Mouse (Mus musculus) heart, embryonic 12.5 days (tissue): ENCODE results near the gene Dhdds. TPM values are rescaled to one million over a fixed set of nuclear protein-coding genes. Genes with fewer than 3 reads are reported as not detected.
A peak's percentile ranks its signal among the peaks of the same experiment; 100 is the strongest.

ENCODE experiments used
- ATAC-seq: fragments of 200-750 bp; cut with Nextera tagmentation; 2 replicates; pipeline ENCODE4 v1.8.0; 2017; ENCODE audit warnings: moderate TSS enrichment, moderate library complexity; ENCODE audit not compliant: insufficient number of reproducible peaks, low FRiP score
- H3K27ac ChIP-seq: fragments of 300-500 bp; sonication (generic); 2 replicates; pipeline ENCODE4 v1.5.1; 2016; ENCODE audit warnings: mild to moderate bottlenecking, moderate library complexity; ENCODE audit not compliant: poor library complexity, severe bottlenecking
- H3K27me3 ChIP-seq: fragments of 300-500 bp; sonication (generic); replicated peaks from 2 replicates; pipeline ENCODE4 v1.6.1; 2016; ENCODE audit warnings: mild to moderate bottlenecking, moderate library complexity
- H3K36me3 ChIP-seq: fragments of 300-500 bp; sonication (generic); 2 replicates; pipeline ENCODE4 v1.6.1; 2016; ENCODE audit warnings: mild to moderate bottlenecking, moderate library complexity
- H3K4me1 ChIP-seq: fragments of 300-500 bp; sonication (generic); replicated peaks from 2 replicates; pipeline ENCODE4 v1.6.1; 2016; ENCODE audit warnings: mild to moderate bottlenecking
- H3K4me2 ChIP-seq: fragments of 300-500 bp; sonication (generic); 2 replicates; pipeline ENCODE4 v1.6.1; 2016; ENCODE audit warnings: mild to moderate bottlenecking, moderate library complexity
- H3K4me3 ChIP-seq: fragments of 300-500 bp; sonication (generic); 2 replicates; pipeline ENCODE4 v1.5.1; 2016; ENCODE audit warnings: mild to moderate bottlenecking
- H3K9ac ChIP-seq: fragments of 300-500 bp; sonication (generic); 2 replicates; pipeline ENCODE4 v1.6.1; 2016; ENCODE audit warnings: mild to moderate bottlenecking, moderate library complexity
- H3K9me3 ChIP-seq: fragments of 300-500 bp; sonication (generic); replicated peaks from 2 replicates; pipeline ENCODE4 v1.6.1; 2016; ENCODE audit warnings: mild to moderate bottlenecking, moderate library complexity
- WGBS: fragments of 180-500 bp; shearing (Covaris S2); methylation state at CpG from one replicate; pipeline ENCODE4 v1.1.7; 2016; 5-methylcytosine and 5-hydroxymethylcytosine counted together
- polyA plus RNA-seq: library from polyadenylated mRNA; unstranded; fragments of >200 nt; fragmentation: Nextera tagmentation; extraction: Ambion mirVana; gene quantifications from 2 replicates; pipeline ENCODE4 v1.2.1, GENCODE M21; 2016

Dhdds gene
- polyA plus RNA-seq, 1 experiment from 2014 or later: 30.5 TPM

DNA sequence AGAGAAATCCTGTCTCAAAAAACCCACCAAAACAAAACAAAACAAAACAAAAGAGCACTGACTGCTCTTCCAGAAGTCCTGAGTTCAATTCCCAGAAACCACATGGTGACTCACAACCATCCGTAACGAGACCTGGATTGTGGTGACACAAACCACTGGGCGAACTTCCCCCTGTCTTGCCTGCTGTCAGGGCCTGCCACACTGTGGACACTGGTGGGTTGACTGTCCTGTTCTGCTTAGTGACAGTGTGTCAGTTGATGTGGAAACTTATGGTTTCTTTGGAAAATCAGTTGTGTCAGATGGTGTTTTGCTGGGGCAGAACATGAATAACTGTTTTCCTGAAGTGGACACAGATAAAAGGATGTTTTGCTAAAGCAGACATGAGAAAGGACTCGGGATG, 58.0 kb downstream of the Dhdds start:
- no peaks in the 10 kb centered on the region for H3K27me3 ChIP-seq
- no peak overlapping the region for H3K9ac ChIP-seq
- no peak overlapping the region for H3K27ac ChIP-seq
- peaks cover 6% of the 10 kb centered on the region for H3K9me3 ChIP-seq
- H3K4me2 ChIP-seq: no peak overlapping the region
- ATAC-seq: no peak
- H3K4me3 ChIP-seq: no peak overlapping the region
- H3K4me1 ChIP-seq: peaks cover 36% of the 10 kb centered on the region
- WGBS: 86% methylated on average over 4 of the region's 4 CpGs
- H3K36me3 ChIP-seq: no peaks in the 10 kb centered on the region

DNA sequence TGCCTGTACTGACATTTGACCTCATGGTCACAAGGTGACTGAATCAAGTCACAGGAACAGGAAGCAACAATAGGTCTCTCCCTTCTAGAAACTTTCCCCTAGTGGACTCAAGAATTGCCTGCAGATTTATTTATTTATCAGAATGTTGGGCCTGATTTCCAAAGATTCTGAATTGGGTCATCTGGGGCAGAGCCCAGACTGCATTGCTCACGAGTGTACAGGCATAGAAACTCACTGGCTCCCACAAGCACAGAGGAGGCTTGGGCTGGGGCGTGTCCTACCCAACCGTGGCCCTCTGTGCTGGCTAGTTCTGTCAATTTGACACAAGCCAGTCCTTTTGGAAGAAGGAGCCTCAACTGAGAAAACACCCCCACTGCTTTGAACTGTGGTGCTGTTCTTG, 59.1 kb downstream of the Dhdds start:
- Histone ChIP-seq H3K27me3 (no peaks in the 10 kb centered on the region), H3K4me2 (no peak overlapping the region; the same call in 1 of the 2 replicates), H3K9me3 (peaks cover 6% of the 10 kb centered on the region), H3K9ac (0 out of 2 replicates have a peak overlapping the region, but pooled peaks have one; percentile 9), H3K36me3 (no peaks in the 10 kb centered on the region), H3K4me1 (peaks cover 36% of the 10 kb centered on the region), H3K27ac (peak overlapping the region; percentile 1; the same call in 1 of the 2 replicates), H3K4me3 (no peak overlapping the region)
- 16% methylated on average over 3 of the region's 3 CpGs for WGBS
- ATAC-seq: 0 out of 2 replicates have a peak, but pooled peaks have one; percentile 29

DNA sequence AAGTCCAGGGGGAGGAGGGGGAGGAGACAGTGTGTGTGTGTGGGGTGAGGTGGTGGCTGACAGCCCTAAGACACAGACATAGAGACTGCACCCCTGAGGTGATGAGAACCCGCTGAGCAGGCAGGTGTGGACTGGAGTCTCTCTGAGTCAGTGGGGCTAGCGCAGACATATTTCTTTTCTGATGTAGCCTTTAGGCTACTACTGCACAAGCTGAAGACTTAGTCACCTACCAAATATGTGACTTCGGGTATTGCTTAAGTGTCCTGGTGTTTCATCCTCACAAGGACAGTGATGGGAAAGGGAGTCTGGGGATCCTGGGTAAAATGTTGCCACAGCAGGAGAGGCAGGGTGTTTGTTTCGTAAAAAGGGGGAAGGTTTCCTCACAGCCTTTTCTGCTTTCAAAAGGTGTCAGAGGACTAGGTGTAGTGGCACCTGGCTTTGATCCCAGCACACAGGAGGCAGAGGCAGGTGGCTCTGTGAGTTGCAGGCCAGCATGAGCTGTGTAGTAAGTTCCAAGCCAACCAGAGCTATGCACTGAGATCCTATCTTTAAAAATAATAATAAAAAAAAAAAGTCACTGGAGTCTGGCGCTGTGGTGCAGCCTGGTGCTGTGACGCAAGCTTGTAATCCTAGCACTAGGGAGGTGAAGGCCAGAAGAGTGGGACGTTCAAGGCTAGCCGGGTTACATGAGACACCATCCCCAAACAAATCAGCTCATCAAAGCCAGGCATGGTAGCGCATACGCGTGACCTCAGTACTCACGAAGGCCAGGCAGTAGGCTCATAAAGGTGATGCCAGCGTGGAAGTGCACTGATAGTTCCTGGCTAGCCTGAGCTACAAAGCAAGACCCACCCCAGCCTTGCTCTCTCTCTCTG, 60.1 kb downstream of the Dhdds start:
- no peak overlapping the region for H3K4me3 ChIP-seq
- peaks cover 2% of the 10 kb centered on the region; the same call in 1 of the 2 replicates for H3K9me3 ChIP-seq
- no peak overlapping the region for H3K27ac ChIP-seq

DNA sequence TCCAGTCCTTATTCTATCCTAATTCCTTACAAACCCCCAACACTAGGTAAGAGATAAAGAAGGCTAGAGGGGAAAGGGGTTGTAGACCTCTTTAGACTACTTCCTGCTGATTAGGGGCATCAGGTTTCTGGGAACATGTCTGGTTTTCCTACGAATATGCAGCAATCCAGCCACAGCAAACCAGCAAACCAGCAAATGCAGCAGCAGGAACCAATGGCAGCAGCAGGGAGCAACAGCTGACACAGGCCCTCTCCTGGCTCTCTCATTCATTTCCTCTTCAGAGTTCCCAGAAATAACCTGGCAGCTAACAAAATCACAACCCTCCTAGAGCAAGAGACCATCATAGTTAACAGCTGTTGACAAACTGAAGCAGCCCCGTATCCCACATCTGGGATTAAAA, 62.6 kb downstream of the Dhdds start:
- Histone ChIP-seq H3K27ac (peak overlapping the region; percentile 40; the same call in 1 of the 2 replicates), H3K4me3 (no peak overlapping the region), H3K9me3 (no peaks in the 10 kb centered on the region), H3K9ac (no peak overlapping the region), H3K27me3 (no peaks in the 10 kb centered on the region), H3K36me3 (no peaks in the 10 kb centered on the region), H3K4me2 (no peak overlapping the region), H3K4me1 (peaks cover 36% of the 10 kb centered on the region)
- 26% methylated on average over 2 of the region's 2 CpGs for WGBS
- ATAC-seq: 0 out of 2 replicates have a peak, but pooled peaks have one; percentile 25

More for the DNA sequence above, 60.1 kb downstream of the Dhdds start:
- 73% methylated on average over 13 of the region's 13 CpGs for WGBS
- no peak for ATAC-seq
- Histone ChIP-seq H3K9ac (peak overlapping the region; percentile 9; the same call in 1 of the 2 replicates), H3K4me2 (no peak overlapping the region), H3K27me3 (no peaks in the 10 kb centered on the region), H3K36me3 (no peaks in the 10 kb centered on the region), H3K4me1 (peaks cover 36% of the 10 kb centered on the region)

DNA sequence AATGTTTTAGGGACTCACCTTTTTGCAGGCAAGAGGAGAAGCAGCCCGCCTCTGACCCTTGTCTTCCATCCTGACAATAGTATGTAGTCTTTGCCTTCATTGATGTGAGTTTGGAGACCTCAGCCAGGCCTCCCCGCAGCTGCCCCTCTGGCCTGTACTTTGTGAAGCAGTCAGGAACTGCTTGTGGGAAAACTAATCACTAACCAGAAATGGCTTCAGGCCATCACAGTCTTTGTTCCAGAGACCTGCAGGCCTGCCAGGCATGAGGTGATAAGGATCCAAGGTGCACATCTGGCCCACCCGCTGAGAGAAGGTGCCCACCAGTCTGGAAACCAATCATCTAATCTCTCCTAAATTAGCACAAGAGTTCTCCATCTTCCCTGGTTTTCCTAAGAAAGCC, 68.9 kb downstream of the Dhdds start:
- no peak overlapping the region for H3K27ac ChIP-seq
- WGBS: 60% methylated on average over 3 of the region's 3 CpGs
- ATAC-seq: no peak

DNA sequence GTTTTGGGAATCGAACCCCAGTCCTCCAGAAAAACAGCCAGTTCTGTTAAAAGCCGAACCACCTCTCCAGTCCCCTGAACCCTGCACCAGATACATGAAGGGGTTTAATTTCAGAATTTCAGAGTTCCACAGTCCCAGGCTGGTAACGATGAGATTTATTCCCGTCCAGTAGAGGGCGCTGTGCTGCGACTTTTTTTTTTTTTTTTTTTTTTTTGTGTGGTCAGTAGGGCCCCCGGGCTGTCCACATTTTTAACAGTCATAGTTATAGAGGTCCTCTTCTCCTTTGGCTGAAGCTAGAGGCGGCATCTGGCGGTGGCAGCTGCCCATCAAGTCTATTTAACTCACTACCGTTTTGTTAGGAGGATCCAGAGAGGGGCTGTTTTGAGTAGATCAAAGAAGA, 69.4 kb downstream of the Dhdds start:
- Histone ChIP-seq H3K27me3 (no peaks in the 10 kb centered on the region), H3K4me3 (no peak overlapping the region), H3K9me3 (no peaks in the 10 kb centered on the region), H3K9ac (no peak overlapping the region), H3K27ac (no peak overlapping the region), H3K36me3 (no peaks in the 10 kb centered on the region), H3K4me1 (peaks cover 10% of the 10 kb centered on the region), H3K4me2 (no peak overlapping the region)
- no peak for ATAC-seq
- WGBS: 11% methylated on average over 10 of the region's 10 CpGs

More for the DNA sequence above, 68.9 kb downstream of the Dhdds start:
- no peaks in the 10 kb centered on the region for H3K36me3 ChIP-seq
- H3K9ac ChIP-seq: no peak overlapping the region
- peaks cover 10% of the 10 kb centered on the region for H3K4me1 ChIP-seq
- no peaks in the 10 kb centered on the region for H3K27me3 ChIP-seq
- H3K9me3 ChIP-seq: no peaks in the 10 kb centered on the region
- no peak overlapping the region for H3K4me2 ChIP-seq
- H3K4me3 ChIP-seq: no peak overlapping the region

DNA sequence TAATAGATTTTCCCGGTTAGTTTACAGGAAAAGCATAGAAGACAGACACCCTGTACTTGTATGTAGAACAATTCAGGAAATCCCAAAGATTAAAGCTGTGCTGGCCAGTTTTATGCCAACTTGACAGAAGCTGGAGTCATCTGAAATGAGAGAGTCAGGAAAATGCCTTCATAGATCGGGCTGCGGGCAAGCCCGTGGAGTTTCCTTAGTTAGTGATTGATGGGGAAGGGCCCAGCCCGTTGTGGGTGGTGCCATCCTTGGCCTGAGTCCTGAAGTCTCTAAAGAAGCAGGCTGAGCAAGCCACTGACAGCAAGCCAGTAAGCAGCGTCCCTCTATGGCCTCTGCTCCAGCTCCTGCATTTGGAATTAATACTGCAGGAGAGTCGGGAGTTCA, 71.4 kb downstream of the Dhdds start:
- H3K4me1 ChIP-seq: peaks cover 10% of the 10 kb centered on the region
- 22% methylated on average over 7 of the region's 7 CpGs for WGBS
- no peak overlapping the region; the same call in 1 of the 2 replicates for H3K4me2 ChIP-seq
- H3K9me3 ChIP-seq: no peaks in the 10 kb centered on the region
- H3K36me3 ChIP-seq: no peaks in the 10 kb centered on the region
- peak overlapping the region; percentile 61; the same call in 1 of the 2 replicates for H3K27ac ChIP-seq
- no peaks in the 10 kb centered on the region for H3K27me3 ChIP-seq
- no peak overlapping the region for H3K4me3 ChIP-seq
- ATAC-seq: peak; percentile 29; the same call in 1 of the 2 replicates
- H3K9ac ChIP-seq: no peak overlapping the region

DNA sequence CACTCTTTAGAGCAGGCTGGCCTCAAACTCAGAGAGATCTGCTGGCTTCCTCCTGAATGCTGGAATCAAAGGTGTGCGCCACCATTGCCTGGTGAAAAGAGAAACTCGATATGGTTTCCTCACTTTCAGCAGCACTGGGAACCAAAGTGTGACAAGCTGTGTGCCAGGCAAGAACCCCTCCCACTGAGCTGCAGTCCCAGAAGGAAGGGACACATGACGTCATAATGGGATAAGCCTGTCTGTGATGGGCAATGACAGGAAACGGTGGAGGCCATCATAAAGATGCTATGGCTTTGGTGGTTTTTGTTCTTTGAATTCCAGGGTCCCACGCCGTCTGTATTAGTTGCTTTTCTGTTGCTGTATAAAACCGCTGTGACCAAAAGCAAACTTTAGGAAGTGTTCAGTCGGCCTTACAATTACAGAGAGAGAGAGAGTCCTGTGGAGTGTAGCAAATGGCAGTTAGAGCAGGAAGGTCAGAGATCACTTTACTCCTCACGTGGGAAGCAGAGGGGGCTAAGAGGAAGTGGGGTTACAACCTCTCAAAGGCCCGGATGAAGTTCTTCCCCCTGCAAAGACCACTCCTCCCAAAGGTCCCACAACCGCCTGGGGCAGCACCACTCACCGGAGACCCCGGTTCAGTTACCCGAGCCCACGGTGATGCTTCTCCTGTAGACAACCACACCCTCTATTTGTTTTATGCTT, 72.0 kb downstream of the Dhdds start:
- Histone ChIP-seq H3K9ac (no peak overlapping the region), H3K9me3 (no peaks in the 10 kb centered on the region), H3K4me3 (no peak overlapping the region), H3K27ac (peak overlapping the region; percentile 61), H3K4me1 (peaks cover 10% of the 10 kb centered on the region), H3K36me3 (no peaks in the 10 kb centered on the region), H3K27me3 (no peaks in the 10 kb centered on the region), H3K4me2 (peak overlapping the region; percentile 5; the same call in 1 of the 2 replicates)
- ATAC-seq: peak; percentile 71
- WGBS: 45% methylated on average over 15 of the region's 15 CpGs

DNA sequence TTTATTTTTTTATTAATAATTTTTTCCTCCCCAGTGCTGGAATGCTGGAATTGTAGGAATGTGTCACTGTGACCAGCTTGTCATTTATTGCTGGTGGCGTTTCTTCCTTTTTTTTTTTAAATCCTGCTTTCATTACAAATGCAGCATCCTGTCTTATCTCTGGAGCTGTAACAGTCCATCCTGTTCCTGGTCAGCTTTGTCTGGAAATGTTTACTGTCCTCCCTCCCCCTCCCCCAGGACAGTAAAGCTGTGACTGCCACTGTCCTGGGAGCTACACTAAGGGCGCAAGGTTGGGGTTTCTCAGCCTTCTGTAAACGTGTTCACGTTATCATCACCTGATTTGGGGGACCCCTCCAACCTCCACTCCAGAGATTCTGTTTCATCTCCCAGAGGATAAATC, 75.5 kb downstream of the Dhdds start:
- Histone ChIP-seq H3K36me3 (no peaks in the 10 kb centered on the region), H3K9ac (no peak overlapping the region), H3K9me3 (no peaks in the 10 kb centered on the region), H3K4me1 (peaks cover 8% of the 10 kb centered on the region; the same call in 1 of the 2 replicates), H3K4me2 (no peak overlapping the region), H3K27me3 (no peaks in the 10 kb centered on the region), H3K27ac (peak overlapping the region; percentile 12; the same call in 1 of the 2 replicates), H3K4me3 (no peak overlapping the region)
- WGBS: 52% methylated on average over 4 of the region's 4 CpGs
- peak; percentile 57; the same call in 1 of the 2 replicates for ATAC-seq

DNA sequence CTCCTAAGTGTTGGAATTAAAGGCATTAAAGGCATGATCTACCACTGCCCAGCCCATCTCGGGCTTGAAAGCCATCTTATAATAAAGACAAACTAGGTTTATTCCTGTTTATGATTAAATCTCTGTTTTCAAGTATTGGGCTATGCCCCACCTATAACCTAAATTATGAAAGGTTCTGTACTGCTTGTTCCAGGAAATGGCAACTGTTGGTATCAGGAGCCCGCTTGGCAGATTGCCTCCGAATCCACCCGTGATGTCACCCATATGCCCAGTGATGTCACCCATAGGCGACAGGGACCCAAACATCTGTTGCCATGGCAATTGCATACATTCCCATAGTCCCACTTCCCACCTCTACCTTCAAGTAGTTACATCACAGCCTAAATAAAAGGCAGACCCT, 77.0 kb downstream of the Dhdds start:
- Histone ChIP-seq H3K36me3 (no peaks in the 10 kb centered on the region), H3K4me2 (no peak overlapping the region), H3K4me3 (no peak overlapping the region), H3K9ac (no peak overlapping the region), H3K4me1 (peaks cover 5% of the 10 kb centered on the region; the same call in 1 of the 2 replicates), H3K27ac (no peak overlapping the region), H3K27me3 (no peaks in the 10 kb centered on the region), H3K9me3 (no peaks in the 10 kb centered on the region)
- ATAC-seq: no peak
- WGBS: 88% methylated on average over 5 of the region's 5 CpGs
